Mouse (Mus musculus): ENCODE results near the gene Mgat4a.

Gene Mgat4a

DNA sequence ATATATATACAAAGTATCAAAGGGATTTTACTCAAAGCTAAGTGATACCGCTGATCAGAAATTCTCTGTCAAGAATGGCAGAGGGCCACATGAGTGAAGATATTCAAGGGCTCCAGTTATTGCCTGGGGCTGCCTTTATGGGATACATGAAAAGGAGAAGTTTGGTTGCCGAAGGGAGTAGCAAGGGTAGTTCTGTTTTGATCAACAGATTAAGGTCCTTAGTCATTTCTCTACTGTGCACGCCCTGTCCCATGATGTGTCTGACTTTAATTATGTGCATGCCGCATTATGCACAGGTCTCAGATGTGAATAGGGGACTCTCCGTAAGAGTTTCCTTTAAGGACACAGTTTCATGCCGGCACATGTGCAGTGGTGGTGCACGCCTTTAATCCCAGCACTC, 83.3 kb downstream of the Mgat4a start:
- DNase-seq: no peak

DNA sequence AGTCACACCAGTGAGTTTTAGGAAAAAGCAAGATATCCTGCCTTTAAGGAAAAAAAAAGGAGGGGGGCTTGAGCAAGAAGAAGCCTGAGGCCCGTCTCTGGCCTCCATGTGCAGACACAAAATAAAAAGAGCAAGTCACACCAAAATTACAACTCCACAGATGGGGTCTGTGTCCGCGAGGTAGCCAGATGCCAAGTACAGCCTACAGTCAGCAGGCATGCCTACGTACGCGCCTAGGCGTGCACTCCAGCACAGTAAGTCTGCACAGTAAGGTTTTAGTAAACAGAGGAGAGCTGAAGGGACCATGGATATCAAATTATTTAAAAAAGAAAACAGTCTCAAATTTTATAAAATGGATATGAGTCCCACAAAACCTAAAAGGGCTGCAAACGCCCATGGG, 89.5 kb downstream of the Mgat4a start:
- DNase-seq: no peak

DNA sequence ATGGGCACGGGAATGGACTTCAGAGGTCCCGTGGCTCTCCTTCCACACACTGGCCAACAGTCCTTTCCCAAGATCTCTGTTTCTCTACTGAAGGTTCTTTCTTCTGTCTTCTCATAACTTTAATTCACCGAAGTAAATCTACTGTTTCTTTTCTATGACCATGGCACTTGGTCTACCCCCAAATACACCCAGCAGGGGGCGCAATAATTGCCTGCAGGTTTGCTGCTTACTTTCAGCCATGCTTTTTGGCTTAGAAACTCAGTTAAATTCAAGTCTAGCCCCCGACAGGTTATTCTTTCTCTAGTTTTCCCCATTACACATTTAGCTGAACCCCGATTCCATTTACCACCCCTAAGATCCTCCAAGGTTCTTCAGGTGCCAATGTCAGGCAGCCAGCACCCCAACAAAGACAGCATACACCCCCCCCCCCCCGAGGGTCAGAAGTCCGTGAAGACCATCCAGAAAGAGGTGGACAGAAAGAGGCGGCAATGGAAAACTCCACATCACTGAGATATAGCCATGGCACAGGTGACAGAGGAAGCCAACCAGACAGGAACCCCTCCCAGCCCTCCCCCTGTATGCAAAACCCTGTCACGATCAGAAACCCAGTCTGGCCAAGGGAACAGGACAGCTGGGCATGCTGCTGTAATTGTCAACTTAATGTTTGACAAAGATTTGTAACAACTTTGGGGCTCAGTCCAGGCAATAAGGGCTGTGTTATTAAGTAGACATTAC, 92.3 kb downstream of the Mgat4a start:
- DNase-seq: peak; percentile 78

DNA sequence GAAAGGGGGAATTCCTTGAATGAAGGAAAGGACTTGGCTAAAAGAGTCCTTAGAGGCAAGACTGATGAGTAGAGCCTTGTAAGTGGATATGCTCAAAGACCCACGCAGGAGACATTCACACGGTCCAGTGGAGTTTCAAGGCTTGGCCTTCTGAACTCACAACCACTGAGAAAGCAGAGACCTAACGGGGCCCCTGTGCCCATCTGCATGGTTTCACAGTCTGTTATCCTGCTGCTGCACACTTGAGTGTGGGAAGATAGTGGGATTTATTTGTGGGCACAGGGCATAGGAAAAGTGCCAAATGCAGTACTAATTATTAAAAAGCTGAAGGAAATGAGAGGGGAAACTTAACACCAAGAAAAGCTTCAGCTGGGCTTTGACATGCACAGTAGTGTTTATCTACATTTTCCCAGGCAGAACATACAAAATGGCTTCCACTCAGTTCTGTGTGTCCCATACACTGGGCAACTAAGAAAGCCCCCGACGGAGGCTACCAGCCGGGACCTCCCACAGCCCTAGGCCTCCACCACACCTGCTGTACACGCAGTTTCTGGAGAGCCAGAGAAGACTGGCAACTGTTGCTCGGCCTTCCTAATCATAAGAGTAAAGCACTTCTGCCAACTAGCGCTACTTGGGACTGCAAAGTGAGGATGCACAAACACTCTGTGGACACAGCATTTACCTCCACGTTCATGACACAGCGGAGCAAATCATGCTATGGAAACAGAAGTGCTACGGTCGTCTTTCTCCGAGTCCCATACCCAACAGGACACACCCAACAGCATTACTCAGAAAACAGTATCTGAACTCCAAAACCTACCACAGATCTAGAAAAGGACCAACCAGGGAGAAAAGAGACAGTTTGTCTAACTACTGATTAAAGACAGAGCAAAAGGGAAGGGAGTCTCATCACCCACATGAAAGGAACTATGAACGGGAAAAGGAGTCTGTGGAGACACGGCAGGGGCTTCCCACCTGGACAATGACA, 97.7 kb downstream of the Mgat4a start:
- DNase-seq: no peak

DNA sequence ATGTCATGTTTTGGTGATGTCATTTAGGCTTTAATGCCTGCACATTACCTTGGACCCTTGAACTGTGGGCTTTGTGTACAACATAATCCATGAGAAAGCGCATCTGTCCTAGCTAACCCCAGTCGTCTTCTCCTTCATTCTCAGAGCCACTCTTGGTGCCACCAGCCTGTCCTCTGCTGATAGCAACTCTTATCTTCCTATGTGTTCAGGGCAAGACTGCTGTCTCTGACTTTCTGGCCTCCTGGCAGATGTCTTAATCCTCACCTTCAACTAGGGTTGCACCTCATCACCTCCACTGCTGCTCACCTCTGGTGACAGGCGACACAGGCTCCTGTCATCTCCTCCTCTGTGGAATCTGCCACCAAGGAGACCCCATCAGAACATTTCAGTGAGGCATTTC, 104.4 kb downstream of the Mgat4a start:
- DNase-seq: no peak

DNA sequence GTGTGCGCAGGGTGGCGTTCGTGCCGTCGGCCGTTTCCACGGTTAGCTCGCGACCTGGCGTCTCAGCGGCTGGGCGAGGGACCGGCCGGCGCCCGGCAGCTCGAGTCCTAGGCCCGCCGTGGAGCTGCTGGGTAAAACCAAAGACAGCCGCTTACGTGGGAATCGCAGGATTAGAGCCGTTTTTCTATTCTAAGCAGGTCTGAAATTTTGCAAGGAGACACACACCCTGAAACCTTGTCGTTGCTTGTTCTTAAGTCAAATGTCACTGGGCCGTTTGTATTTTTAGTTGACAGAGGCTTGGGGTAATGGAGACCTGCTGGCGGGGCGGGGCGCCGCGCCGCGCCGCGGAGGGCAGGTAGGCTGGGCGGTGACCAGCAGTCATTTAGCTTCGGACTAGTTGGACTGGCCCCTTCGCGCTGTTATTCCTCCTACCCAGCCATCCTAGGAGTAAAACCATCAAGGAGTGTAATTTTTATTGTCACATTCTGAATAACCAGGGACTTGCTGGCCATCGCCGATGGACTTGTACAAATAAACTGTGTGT, 110.4 kb downstream of the Mgat4a start:
- no peak for DNase-seq

DNA sequence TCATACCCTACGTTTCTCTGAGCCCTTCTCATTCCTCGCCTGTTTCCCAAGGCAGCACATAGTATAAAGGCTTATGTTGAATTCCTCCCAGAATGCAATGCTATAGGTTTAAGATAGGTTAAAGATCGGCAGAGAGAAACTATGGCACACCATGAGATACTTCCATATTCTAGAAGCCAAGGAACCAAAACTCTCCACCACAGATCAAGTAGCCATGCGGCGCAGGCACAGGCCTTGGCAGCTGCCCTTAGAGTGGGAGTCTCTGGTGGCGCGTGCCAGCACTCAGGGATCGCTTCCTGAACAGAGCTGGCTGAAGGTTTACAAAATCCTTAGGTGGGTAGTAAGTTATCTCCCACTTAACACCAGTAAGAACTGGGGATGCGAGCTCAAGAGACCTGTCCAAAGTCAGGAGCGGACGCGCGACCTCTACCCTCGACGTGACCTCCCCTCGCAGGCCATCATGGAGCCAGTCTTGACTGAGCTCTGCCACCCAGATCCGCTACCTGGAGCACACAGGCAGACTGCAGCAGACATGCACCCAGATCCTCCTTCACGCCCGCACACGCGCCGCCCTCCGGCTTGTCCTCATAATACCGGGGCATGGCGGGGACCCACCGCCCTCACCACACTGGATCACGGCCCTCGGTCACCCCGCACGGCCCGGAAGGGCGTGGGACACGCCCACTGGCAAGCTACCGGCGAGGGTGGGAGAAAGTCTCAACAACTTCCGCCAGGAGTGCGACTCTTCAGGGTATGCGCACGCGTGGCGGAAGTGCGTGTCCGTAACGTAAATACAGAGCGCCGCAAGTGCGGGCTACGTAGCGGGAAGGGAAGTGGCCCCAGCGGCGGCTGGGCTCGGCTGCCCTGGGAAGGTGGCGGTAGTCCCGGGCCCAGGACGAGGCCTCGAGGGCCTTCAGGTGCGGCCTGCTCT, 111.2 kb downstream of the Mgat4a start, which contains the start of the genes Coa5 and Unc50:
TSS of gene Coa5 (minus strand) at position 738 of the 931 bp plus-strand sequence.
TSS of gene Unc50 (plus strand) at position 774 of the 931 bp plus-strand sequence.
- DNase-seq: peak; percentile 94

DNA sequence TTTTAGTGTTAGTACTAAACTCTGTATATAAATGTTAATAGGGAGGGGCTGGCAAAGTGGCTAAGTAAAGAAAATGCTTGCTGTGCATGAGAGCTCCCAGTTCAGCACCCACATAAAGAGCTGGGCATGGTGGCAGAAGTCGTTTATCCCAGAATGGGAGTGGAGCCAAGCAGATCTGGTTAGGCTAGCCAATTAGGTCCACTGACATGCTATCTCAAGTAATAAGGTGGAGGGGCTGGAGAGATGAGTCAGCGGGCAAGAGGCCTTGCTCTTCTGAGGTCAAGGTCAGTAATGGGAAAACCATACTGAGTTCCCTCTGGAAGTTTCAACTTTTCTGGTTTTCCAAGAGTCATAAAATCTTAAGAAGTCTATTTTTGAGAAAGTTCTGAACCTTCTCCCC, 111.9 kb downstream of the Mgat4a start:
- no peak for DNase-seq

DNA sequence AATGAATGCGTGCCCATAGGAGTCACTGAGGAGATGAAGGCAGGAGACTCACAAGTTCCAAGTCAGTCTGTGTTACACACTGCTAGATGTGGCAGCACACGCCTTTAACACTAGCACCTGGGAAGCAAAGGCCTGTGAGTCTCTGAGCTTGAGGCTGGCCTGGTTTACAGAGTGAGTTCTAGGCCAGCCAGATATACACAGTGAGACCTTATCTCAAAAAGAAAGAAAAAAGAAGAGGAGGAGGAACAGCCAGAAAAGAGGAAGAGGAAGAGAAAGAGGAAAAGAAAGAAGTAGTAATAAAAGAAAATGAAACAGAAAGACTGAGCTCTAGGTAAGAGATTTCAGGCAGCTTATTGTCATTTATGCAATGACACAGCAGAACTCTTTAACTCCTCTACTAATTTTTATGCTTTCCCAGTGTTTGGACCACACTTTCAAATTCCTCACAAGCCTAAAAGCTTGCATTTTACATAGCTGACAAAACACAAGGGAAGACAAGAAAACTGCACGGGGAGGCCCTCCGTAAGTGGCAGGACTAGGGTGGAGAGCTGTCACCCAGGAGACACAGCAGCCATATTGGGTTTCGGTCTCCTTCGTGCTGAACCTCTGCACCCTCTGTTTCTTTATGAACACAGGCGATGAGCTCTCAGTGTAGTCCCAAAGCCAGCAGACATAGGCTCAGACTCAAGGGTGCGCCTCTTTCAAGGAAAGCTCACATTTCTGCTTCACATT, 113.5 kb downstream of the Mgat4a start:
- DNase-seq: no peak

DNA sequence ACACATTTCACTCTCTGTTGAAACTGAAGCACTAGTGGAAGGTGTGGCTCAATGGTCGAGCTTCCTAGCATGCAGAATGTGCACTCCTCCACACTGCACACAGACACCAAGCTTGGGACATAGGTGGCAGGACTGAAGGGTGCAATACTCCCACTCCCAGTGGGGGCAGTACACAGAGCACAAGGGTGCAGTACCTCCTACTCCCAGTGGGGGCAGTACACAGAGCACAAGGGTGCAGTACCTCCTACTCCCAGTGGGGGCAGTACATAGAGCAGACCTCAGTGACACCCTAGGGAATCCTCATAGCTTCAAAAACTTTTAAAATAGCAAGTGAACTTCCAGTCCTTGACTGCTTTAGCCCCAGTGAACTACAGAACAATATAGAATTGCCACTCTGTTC, 121.4 kb downstream of the Mgat4a start:
- DNase-seq: peak; percentile 61

DNA sequence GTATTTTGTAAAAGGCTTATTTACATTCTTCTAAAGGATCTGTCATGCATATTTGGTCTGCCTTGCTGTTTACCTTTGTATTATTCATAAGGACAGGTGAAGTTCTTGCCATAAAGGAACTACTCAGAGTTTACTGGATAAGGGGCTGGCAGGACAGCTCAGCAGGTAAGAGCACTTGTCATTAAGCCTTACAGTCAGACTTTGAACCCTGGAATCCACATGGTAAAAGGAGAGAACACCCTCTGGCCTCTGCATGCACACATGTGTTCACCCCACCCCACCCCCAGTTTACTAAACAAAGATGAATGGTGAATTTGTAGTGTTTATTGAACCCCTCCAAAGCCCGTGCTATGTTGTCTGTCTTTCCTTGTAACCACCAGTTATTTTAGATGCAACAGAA, 125.4 kb downstream of the Mgat4a start:
- no peak for DNase-seq

DNA sequence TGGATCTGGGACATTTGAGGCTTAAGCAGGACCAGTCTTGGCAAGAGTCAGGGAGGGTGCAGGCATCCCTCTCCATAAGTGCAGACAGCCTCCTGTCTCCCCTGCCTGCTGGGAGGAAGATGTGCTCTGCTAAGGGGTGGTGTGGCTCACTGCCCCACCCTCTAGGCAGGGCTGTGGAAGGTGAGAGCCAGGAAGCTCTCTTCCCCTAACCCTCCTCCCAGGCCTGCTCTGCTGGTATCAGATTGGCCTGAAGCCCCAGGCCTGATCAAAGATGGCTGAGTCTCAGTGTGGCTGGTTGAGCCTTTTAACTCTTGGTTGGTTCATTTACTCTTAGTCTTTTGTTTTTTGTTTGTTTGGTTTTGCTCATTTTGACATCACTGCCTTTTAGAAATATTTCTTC, 131.2 kb downstream of the Mgat4a start:
- no peak for DNase-seq

DNA sequence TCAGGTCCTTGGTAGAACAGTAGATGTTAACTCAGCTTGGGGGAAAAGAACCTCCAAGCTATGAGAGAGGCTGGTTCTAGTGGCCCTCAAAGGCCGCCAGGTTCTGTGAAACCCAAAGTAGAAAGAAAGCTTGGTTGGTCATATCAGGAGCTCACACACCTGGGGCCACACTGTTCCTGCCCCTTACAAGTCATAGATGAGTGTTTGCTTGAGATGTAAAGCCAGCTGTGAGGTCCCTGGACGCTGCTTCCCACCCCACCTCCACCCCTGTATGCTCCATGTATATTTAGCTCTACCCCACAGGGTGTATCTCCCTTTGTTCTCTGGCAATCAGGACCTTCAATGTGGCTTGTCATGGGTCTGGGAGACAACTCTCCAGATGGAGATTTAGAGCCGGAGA, 132.1 kb downstream of the Mgat4a start:
- DNase-seq: no peak

DNA sequence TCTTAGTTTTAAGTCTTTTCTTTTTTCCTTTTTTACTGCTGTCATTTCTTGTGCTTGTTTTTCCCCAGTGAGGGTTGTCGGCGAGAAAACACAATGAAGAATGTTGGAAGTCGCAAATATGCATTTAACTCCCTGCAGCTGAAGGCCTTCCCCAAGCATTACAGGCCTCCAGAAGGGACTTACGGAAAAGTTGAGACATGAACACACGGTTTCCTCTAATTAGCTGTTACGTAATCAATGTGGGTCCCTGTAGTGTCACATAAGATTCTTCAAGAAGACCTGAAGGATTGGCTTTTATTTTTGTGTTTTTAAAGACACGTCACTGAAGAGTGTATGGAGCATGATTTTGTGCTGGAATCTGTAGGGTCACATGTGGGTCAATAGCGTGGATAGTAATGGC, 132.8 kb downstream of the Mgat4a start:
- no peak for DNase-seq

DNA sequence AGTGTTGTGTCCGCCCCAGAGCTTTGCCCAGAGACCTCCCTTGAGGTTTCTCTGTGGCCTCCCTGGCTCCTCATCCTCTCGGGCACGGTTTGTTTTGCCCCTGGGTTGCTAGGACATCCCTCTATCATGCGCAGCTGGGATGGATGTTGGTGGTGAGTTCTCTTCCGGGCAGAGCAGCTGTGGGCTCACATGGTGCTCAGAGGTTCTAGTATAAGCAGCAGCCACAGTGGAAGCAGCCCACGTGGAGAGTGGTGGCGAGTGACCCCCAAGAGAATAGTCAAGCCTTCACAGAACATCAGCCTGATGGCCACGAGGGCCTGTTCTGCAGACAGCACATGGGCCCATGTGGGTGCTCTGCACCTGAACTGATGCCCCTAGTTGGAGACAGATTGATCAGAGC, 133.6 kb downstream of the Mgat4a start:
- no peak for DNase-seq

DNA sequence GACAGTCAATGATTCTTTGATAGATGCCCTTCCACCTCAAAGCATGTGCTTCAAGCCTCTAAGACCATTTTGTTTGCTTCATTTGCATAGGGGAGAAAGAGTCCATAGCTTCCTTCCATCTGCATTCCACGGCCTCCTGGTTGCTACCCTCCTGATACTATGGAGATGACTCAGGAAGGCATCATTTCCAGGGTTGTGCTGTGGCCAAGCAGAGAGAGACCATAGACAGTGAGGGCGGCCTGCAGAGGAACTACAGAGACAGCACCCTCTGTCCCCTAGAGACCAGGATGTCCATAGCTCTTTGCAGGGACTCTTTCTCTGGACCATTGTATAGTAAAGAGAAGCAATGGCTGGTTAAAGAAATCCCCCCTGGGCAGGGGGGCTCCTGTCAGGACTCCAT, 135.7 kb downstream of the Mgat4a start:
- DNase-seq: no peak

DNA sequence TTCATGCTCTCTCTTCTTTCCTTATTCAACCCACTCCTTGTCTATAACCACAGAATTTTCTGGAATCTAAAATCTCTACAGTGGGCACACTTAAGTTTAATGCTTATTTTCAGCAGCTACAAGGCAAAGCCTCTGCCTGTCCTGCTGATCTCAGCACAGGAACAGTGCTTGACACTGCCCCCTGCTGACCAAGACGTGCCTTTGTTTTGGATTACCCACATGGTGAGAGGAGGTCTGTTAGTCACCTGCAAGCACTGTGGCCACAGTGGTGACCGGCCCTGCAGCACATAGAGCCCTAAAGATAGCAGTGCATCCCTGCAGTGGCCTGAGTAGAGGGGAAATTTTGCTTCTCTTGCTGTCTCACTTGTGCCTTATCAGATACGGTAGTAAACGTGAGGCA, 139.1 kb downstream of the Mgat4a start:
- peak; percentile 74 for DNase-seq

DNA sequence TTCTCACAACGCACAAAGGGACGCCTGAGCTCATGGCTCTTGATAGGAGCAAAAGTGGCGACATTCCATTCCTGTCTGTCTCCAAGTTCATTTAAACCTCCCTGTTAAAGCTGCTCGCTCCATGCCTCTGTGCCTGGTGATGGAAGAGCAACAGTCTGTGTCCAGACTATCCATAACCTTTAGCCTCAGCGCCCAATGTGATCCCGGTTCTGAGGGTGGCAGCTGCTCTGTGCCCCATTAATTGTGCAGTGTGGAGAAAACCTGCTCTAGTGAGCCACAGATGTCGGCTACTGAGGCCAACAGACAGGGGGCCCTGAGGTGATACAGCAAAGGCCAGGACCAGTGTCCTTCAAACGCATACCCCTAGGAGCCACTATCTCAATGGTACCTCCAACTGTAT, 141.1 kb downstream of the Mgat4a start:
- DNase-seq: no peak

DNA sequence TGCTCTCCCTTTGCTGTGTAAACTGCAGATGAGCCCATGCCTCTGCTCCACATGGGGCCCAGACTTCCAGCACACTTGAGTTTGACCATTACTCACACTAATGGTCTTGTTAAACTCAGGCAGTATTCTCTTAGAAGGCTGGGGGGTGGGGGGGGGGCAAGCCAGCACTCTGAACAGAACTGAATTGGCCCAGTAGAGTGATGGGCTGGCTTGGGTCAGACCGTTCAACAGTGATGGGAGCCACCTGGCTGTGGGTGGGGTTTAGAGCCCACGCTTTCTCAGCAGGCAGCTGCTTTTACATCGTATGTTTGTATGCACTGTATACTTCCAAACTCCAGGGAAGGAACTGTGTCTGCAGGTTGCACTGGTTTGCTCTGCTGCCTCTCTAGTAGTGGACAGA, 141.9 kb downstream of the Mgat4a start:
- DNase-seq: no peak

DNA sequence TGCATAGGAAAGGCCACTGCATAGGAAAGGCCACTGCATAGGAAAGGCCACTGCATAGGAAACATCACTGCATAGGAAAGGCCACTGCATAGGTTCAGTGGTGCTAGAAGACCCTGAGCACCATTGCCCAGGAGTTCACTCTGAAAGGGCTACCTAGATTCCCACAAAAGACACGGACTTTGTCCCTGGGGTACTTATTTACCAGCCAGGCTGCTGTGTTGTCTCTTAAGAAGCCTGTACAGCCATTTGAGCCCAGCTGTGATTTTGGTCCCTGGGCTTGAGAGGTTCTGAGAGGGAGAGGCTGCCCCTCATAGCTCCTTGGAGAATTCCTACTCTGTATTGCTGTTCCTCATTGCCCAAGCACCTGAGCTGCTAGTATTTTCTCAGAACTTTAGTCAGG, 144.3 kb downstream of the Mgat4a start:
- no peak for DNase-seq

DNA sequence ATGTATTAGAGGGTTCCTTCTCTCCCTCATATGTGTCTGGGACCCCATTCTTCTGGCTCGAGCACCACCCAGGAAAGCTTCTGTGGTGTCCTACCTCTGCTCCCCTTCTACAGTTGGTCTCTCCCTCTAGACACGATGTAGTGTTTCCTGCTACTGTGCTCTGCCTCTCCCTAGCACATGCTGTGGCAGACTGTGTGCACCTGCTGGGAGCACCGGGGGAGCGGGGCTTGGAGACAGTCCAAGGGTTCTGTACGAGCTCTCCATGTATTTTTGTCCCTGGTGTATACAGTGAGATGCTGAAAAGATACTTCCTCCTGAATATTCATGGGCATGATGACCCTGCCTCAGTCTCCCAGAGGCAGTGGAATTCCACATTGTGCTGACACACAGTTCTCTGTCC, 147.6 kb downstream of the Mgat4a start:
- DNase-seq: no peak

Data from lung, postnatal 14 days (tissue).